Mouse (Mus musculus): ENCODE results near the gene Pxn. TPM values are rescaled to one million over a fixed set of nuclear protein-coding genes. Genes with fewer than 3 reads are reported as not detected.

Pxn gene
- total RNA-seq, 2 experiments from 2014 or later, result 31.8 to 36.1 TPM

DNA sequence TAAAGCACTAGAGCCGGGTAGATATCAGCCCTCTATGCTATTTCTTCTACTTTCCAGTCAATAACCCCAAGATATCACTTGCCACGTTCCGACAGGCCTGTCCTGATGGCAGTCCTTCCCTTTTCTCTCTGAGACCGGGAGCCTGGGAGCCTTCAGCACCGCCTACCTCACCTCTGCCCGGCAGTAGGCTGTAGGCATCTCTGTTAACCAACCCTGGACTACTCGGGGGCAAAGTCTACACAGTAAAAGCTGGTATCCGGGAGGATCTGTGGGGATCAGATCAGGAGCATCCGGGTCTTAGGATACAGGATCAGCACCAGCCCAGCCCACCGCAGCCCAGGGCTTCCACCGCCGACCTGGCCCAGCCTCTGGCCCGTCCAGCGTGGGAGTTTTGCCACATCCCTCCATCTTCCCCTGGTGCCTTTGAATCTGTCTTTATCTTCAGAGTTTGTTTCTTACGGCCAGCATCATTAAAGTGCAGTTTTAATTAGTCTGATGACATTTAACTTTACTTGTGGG, 16.6 kb downstream of the Pxn start:
- ATAC-seq (replicated peaks; ENCODE audit: low FRiP score, low TSS enrichment, poor library complexity, severe bottlenecking), result no peak

DNA sequence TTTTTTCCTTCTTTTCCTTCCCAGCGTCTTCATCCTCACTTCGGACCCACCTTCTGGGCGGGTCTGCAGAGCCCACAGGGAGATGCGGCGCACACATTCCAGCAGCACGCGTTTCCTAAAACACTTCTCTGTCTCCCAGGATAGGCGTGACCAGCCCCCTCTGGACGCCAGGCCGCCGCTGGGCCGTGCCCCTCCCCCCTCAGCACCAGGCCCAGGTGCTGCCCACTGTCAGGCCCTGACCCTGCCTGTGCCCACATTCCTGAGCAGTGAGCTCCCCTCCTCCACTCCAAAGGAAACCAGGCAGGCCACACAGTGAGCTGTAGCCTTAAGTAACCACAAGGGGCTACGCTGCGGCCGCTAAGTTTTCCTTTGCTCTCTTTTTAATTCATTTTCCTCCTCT, 17.5 kb downstream of the Pxn start:
- no peak for ATAC-seq (replicated peaks; ENCODE audit: low FRiP score, low TSS enrichment, poor library complexity, severe bottlenecking)

DNA sequence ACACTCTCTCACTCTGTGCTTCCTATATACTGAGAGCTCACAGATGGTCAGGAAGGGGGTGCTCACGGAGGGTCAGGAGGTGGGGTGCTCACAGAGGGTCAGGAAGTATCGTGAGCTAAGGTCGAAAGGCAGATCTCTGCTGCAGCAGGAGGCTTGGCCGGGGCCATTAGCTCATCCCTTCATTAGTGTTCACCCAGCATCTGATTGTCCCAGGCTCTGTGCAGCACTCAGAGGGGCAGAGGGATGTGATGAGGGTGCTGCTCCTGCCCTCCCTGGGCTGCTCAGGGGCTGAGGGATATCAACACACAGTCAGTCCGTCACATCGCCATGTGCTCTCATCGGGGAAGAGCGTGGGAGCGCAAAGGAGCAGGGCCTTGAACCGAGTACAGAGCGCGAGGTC, 18.0 kb downstream of the Pxn start:
- ATAC-seq (replicated peaks; ENCODE audit: low FRiP score, low TSS enrichment, poor library complexity, severe bottlenecking), result no peak

DNA sequence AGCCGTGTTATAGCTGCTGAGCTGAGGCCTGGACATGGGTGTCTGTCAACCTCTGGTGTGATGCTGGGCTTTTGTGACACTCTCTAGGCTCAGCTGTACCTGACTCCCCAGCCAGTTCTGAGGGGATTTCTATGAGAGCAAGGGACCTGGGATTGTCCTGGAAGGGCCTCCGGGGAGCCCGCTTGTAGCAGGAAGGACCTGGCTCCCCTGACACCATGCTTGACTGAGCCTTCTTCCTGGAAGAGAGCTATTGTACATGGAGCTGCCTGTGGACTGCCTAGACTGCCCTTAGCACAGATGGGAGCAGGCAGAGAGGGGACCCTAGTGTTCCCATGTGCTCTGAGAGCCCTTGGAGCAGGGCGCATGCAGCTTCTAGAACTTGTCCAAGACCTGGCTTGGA, 18.9 kb downstream of the Pxn start:
- no peak for ATAC-seq (replicated peaks; ENCODE audit: low FRiP score, low TSS enrichment, poor library complexity, severe bottlenecking)

DNA sequence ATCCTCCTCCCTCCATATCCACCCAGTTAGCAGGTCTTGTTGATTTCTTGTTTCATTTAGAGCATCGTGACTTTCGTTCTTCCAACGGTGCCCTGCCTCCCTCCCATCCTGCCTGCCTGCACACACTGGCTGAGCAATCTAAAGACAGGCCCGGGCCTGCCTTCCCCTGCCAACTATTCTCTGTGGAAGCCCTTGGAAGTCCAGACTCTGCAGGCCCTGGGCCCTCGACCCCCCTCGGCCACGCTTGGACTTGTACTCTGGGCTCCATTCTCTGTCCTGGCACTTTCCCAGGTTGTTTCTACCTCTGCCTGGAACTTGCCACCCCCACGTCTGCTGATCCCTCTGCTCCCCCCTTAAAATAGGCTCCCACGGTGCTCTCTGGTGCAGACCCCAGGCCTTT, 19.5 kb downstream of the Pxn start:
- no peak for ATAC-seq (replicated peaks; ENCODE audit: low FRiP score, low TSS enrichment, poor library complexity, severe bottlenecking)

DNA sequence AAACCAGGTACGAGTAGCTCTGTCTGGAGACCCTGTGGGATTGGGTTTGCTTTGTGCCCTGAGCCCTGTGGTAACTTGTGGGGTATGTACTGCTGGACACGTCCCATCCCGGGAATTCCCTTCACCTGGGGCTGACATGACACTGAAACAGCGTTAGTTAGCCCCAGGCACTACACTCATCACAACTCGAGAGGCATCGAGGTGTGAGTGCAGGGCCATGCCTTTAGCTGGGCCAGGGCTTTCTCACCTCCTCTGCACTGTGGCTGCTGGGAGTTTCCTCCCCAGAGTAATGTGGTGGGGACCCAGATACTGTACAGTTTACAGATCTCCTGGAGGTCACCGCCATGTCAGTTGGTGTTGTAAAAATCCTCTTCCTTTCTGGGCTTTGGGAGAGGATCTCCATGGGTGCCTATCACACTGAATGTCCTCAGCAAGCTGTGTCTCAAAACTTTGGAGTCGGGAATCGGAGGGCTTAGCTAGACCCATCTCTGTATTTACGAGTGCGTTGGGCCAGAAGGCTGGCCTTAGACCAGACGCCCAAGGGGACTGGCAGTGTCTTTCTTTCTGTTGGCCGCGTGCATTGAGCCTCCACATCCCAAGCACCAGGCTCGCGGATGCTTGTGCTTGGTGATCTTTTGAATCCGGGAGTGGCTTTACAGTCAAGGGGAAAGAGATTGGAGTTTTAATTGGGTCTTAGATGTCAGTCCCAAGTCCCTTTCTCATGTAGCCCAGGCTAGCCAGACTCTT, 20.2 kb downstream of the Pxn start:
- ATAC-seq (replicated peaks; ENCODE audit: low FRiP score, low TSS enrichment, poor library complexity, severe bottlenecking), result no peak

DNA sequence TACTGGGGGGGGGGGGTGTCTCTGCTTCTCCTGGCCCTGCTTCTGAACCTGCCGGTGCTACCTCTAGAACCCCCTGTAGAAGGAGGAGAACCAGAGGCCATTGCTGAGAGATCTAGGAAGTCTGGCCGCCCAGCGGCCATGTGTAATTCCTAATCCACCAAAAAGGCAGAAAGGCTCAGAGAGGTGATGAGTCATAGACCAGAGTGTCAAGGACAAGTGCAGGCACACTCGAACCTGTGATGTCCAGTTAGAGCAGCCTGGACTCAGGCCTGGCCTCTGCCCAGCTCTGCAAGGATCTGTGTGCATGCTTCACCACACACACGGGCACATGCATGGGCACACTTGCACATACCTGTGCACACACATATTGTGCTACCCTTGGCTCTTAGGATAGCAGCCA, 21.7 kb downstream of the Pxn start:
- no peak for ATAC-seq (replicated peaks; ENCODE audit: low FRiP score, low TSS enrichment, poor library complexity, severe bottlenecking)

DNA sequence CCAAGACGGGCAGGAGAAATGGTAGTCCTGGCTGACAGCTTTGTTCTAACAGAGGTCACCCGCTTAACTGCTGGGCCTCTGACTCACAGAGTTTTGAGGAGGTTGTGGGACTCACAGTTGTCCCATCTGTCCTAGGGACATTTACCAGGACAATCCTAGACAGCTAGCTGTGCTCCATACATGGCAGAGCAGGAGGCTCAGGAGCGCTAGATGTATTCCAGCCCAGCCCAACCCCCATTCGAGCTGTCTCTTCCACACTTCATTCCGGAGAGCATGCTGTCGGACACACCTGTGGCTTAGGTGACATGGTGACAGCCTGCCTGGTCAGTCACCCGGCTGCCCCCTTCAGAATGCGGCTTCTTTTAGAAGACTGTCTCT, 22.9 kb downstream of the Pxn start:
- ATAC-seq (replicated peaks; ENCODE audit: low FRiP score, low TSS enrichment, poor library complexity, severe bottlenecking), result no peak

DNA sequence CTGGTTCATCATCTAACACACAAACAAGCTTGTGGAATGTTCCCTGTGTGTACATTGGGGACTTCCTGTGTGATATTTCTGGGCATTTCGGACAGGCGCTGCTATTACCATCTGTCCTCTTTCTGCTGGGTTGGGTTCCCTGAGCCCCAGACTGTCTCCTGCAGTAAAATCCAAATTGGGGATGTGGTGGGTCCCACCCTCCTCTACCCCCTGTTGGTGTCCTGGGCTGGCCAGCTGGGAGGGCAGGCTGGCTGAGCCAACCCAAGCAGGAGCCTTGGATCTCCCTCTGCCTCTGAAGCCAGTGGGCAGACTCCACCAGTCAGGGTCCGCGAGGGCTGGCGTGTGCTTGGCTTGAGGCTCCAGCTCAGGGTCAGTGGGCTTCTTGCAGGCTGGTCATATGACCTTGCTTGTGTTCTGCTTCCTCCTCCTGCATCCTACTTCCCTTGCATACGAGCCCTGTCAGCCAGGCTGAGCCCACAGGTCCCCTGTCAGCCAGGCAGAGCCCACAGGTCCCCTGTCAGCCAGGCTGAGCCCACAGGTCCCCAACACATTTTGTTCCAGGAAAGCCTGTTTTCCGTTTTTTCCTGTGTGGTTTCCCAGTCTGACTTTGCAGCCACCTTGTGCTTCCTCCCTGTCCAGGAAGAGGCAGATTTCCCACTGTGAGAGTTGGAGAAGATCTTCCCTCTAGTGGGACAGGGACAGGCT, 23.4 kb downstream of the Pxn start:
- ATAC-seq (replicated peaks; ENCODE audit: low FRiP score, low TSS enrichment, poor library complexity, severe bottlenecking), result no peak

DNA sequence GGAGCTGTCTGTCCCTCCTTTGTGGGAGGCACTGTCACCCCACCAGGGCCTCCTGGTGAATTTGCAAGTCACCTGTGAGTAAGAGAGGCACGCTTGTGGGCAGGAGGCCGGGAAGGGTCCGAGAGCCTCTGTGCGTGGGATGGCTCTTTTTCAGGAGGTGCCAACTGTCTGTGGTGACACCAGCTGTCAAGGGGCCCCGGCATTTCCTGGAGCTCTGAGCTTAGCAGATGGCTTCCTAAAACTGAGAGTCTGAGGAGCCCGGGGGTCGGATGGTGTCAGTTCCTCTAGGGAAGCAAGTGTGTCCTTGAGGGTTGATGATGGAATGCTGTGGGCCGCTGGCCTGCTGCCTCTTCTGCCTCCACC, 24.0 kb downstream of the Pxn start:
- ATAC-seq (replicated peaks; ENCODE audit: low FRiP score, low TSS enrichment, poor library complexity, severe bottlenecking), result no peak

DNA sequence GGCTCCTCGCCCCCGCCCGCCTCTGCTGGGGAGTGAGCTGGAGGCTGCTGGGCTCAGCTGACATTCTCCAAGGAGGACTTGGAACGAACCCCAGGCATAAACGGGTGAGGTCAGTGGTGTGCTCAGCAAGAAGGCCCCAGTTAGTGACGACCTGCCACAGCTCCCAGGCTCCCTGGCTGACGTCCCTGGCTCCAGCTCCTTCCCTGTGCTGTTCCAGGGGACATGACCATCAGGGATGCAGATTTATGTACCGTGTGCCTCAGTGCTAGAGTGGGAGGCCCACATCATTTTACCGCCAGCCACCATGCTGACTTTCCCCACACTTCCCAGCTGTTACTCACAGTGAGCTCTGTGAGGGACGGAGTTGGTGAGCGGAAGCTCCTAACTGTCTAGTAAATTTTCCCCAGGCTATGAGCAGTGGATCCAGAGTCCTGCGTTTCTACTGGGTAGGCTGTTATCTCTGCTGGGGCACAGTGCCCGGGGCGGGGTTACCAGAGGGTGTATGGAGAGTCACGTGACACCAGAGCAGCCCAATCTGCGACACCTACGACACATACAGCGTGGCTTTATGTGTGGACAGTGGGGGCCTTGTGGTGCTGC, 25.3 kb downstream of the Pxn start:
- ATAC-seq (replicated peaks; ENCODE audit: low FRiP score, low TSS enrichment, poor library complexity, severe bottlenecking), result peak; percentile 95

DNA sequence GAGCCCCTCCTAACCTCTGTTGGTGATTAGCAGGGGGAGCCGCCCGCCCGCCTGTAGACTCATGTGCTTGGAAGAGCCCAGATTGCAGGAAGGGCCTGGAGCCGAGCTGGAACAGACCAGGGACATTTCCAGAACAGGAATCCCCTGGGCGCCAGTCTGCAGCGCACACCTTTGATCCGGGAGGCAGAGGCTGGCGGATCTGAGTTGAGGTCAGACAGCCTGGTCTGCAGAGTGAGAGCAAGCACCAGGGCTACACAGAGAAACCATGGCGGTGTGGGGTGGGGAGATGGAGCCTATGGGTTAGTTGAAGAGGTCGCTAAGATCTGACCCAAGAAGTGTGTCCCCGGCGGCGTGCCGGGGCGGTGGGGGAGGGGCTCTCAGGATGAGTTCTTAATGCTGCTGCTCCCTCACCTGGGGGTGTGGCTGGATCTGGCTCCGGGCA, 27.8 kb downstream of the Pxn start:
- no peak for ATAC-seq (replicated peaks; ENCODE audit: low FRiP score, low TSS enrichment, poor library complexity, severe bottlenecking)

DNA sequence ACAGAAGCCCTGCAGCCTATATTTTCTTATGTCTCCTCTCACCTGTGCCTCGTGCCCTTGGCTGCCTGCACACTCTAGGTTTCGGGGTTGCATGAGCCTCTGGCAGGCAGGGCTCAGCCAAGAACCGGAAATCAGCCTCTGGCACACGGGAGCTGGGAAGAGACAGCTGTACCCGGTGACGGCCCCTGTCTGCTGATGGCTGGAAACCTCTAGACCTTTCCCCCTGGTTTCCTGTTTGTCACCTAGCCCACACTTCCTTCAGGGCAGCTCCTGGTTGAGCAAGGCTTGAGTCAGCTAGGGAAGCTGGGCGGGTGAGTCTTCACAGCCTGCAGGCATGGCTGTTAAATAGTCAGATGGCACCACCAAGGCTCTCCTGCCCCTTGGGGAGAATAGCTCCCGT, 28.4 kb downstream of the Pxn start:
- ATAC-seq (replicated peaks; ENCODE audit: low FRiP score, low TSS enrichment, poor library complexity, severe bottlenecking), result no peak

DNA sequence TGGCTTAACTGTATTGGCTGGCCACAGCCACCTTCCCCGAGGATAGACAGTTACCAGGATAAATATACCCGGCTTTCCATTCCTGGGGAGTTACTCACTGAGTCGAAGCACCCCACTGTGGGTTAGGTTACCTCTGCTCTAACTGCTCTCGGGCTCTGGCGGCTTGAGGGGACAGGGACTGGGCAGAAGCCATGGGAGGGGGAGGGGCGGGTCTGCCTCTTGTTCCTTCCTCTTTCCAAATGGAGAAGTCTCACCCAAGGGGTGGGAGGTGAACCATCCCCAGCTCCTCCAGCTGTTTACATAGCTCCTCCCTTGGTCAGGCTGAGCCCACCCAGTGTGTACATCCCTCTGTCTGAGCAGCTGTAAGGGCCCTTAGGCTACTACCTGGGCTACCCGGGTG, 29.2 kb downstream of the Pxn start:
- no peak for ATAC-seq (replicated peaks; ENCODE audit: low FRiP score, low TSS enrichment, poor library complexity, severe bottlenecking)

DNA sequence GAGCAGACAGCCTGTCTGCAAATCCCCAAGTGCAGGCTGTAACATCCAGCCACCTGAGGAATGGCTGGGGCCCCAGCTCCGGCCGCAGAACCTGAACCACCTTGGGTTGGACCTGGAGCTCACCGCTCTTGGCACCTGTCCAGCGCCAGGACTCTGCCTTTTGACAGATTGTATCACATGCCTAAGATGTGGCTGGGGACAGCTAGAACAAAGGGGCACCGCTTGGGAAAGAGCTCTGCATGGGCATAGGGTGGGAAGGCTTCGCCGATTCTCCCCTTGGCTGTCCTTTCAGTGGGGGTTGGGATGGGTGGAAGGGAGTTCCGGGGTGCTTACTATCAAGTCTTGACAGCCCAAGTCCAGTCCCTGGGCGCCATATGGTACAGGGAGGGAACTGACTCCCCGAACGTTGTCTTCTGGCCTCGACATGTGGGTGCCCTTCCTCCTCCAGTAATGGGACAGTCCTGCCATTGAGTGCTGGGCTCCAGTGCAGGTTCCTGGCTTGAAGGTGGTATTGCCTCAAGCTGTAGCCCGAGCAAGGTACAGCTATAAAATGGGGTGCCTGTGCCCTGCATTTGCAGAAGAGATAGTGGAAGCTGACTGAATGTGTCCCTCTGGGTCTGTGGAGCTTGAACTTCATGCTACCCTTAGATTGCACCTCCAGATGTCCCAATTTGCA, 31.7 kb downstream of the Pxn start:
- peak; percentile 18 for ATAC-seq (replicated peaks; ENCODE audit: low FRiP score, low TSS enrichment, poor library complexity, severe bottlenecking)

DNA sequence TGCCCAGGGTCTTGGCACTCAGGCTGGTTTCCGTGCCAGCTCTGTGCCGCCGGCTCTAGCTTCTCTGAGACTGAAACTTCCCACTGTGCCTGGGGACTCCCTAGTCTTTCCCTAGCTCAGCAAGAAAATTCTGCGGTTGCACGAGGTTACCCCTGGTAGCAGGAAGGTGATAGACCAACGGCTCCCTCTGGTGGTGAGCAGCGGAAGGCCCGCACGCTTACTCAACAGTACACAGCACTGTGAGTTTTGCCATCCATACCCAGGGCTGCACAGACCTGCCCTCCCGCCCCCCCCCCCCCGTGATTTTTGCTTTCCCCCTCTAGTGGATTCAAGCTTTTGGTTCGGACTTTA, 32.2 kb downstream of the Pxn start:
- peak; percentile 54 for ATAC-seq (replicated peaks; ENCODE audit: low FRiP score, low TSS enrichment, poor library complexity, severe bottlenecking)

DNA sequence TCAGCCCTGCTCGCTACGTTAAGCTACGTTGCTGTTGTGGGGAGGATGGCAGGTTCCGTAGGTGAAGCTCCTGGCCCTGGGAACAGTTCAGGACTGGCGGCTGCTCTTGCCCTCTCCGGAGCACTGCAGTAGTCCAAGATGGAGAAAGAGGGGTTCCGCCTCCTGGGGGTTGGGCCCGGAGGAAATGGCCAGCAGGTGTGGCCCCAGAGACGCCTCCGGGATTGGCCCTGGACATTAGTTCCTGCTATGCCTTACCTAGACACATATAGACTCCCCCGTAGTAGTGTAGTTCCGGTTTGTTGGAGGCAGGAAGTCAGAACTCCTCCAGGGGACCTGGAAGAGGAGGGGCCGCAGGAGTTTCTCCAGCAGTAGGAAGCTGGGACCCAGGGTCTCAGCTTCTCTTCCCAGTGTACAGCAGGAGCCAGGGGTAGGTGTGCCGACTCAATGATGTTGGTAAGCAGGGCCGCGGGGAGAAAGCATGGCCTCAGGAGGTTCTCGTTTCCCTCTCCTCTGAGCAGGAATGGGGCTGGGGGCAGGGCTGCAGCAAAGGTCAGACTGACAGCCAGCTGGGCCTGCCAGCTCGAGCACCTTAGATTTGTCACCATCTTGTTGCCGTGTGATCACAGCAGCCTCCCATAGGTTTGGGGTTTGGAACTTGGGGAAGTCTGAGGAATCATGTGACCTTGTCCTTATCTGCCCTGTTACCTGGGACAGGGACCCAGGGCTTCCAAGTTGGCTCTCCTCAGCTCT, 36.3 kb downstream of the Pxn start:
- ATAC-seq (replicated peaks; ENCODE audit: low FRiP score, low TSS enrichment, poor library complexity, severe bottlenecking), result peak; percentile 11

DNA sequence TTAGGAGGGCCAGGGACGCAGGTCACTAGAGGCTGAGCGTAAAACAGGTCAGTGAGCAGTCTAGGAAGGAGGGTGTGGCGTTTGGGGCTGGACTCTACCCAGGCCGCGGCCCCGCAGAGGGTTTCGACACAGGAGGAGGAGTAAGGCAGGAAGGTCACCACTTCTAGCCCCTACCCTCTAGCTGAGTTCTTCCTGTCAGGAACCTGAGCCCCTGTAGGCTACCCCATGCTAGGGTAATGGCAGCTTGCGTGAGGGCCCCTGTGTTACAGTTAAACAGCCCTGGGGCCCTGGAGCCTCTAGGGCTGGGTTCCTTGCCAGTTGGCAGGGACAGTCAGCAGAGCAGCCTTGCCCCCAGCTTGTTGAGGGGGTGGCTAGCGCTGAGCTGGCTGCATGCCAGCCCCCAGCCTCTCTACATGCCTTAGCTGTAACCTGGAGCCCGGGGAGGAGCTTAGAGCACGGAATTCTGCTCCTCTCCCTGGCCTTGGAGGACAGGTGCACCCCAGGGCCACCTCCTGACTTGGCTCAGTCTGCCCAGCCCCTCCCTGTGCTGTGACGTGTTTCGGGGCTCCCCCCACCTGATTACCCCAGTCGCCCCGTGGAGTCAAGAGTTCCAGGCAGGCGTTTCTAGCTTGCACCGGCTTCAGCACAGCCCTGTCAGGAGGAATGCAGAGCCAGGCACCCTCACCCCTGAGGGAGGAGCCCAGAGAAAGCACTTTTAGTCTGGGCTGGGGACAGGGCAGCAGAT, 37.2 kb downstream of the Pxn start:
- peak; percentile 53 for ATAC-seq (replicated peaks; ENCODE audit: low FRiP score, low TSS enrichment, poor library complexity, severe bottlenecking)

DNA sequence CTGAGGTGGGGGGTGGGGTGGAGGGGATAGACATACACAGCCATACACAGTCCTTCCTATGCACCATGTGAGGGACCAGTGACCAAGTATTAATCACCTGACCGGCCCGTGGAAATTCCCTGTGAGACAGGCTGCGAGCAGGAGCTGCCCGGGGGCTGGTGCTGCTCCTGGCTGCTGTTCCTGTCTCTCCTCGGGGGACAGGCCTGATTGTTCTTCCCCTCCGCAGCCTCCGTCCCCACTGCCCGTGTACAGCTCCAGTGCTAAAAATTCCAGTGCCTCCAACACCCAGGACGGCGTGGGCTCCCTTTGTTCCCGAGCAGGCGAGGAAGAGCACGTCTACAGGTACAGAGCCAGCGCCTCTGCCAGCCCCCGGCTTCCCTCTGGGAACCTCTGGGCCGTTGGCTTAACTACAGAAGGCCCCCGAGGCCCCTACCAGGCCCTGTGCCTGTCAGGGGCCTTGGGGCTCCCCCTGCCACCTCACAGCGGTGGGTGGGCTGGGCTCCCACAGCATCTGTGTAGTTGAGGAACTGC, 38.2 kb downstream of the Pxn start:
- no peak for ATAC-seq (replicated peaks; ENCODE audit: low FRiP score, low TSS enrichment, poor library complexity, severe bottlenecking)
